ENCODE assay signal across 7 mouse cellular contexts in genomic region chr8:87708127-87708637, GRCm38 (mm10).
DNase-seq lines count a peak whose midpoint lies in the region; ATAC-seq lines count a peak whose summit lies in the region.

No protein-coding gene starts in this region.

- H3K9me3 ChIP-seq in hindbrain, embryonic 16.5 days (ENCODE audit: control insufficient read depth, low read length): no peaks in the 10 kb centered on the region

- H3K27ac ChIP-seq in hindbrain, embryonic 16.5 days (ENCODE audit: low read depth, low read length): peak overlapping the region; percentile 49

- ATAC-seq in hindbrain, embryonic 16.5 days: 0 out of 2 replicates have a peak, but pooled peaks have one; percentile 31

- no peak overlapping the region for H3K4me3 ChIP-seq in hindbrain, embryonic 16.5 days (ENCODE audit: low read length)

- H3K9ac ChIP-seq in hindbrain, embryonic 16.5 days (ENCODE audit: low read depth, low read length): peak overlapping the region; percentile 10

- no peaks in the 10 kb centered on the region for H3K27me3 ChIP-seq in hindbrain, embryonic 16.5 days (replicated peaks; ENCODE audit: control insufficient read depth, insufficient read depth, low read length)

- peak; percentile 10 for DNase-seq in CD4-positive helper T cell, adult 2 months (ENCODE audit: low read depth, low spot score)
- peak; percentile 16 for DNase-seq in c-Kit-positive CD71-negative TER-119-negative erythroid progenitor cells, embryonic 14.5 days (ENCODE audit: low read depth)
- DNase-seq in natural killer cell, adult 2 months (ENCODE audit: low spot score in 2 of 2): peak; percentile 3 to 49
- no peak for DNase-seq in urinary bladder, postnatal 4 days (ENCODE audit: low spot score in 2 of 2)
- DNase-seq in left cerebral cortex, adult 11 months (ENCODE audit: low spot score): no peak
- no peak for DNase-seq in frontal cortex, postnatal 36 days (ENCODE audit: low spot score in 2 of 2)

- H3K4me2 ChIP-seq in hindbrain, embryonic 16.5 days (ENCODE audit: low read length): peak overlapping the region; percentile 6; the same call in 1 of the 2 replicates

- H3K4me1 ChIP-seq in hindbrain, embryonic 16.5 days (ENCODE audit: control insufficient read depth, insufficient read depth, low read depth, low read length): peaks cover 43% of the 10 kb centered on the region

- H3K36me3 ChIP-seq in hindbrain, embryonic 16.5 days (ENCODE audit: control insufficient read depth, insufficient read depth, low read length): no peaks in the 10 kb centered on the region

- WGBS in hindbrain, embryonic 16.5 days: 9% methylated on average over 10 of the region's 11 CpGs

Comparison
In these comparisons a context has a peak if more than half of its experiments do, and no peak if none do; other contexts are left out.
1. DNase-seq: peak in CD4-positive helper T cell, adult 2 months (single experiment), c-Kit-positive CD71-negative TER-119-negative erythroid progenitor cells, embryonic 14.5 days (single experiment) and natural killer cell, adult 2 months (2 of 2); none in urinary bladder, postnatal 4 days (0 of 2), left cerebral cortex, adult 11 months (single experiment) and frontal cortex, postnatal 36 days (0 of 2).